Mouse (Mus musculus) neural tube, embryonic 14.5 days (tissue): ENCODE measurements at regions not wholly inside any gene's neighbourhood (a gene's known extent, or its start where the extent isn't known, plus 50 kb on each side); places are given as distances from the start of the nearest gene placed in this dataset.

ENCODE experiments used
- ATAC-seq: fragments of 200-750 bp; cut with Nextera tagmentation; 2 replicates; pipeline ENCODE4 v1.8.0; 2017; ENCODE audit warnings: low read depth, mild to moderate bottlenecking, moderate TSS enrichment, moderate library complexity
- H3K27ac ChIP-seq: fragments of 300-500 bp; sonication (generic); 2 replicates; pipeline ENCODE4 v1.5.1; 2014; ENCODE audit warnings: low read depth, mild to moderate bottlenecking, control low read depth, low read length, moderate library complexity, mixed read lengths
- H3K27me3 ChIP-seq: fragments of 300-500 bp; sonication (generic); 2 replicates; pipeline ENCODE4 v1.6.1; 2014; ENCODE audit warnings: low read length; ENCODE audit not compliant: control insufficient read depth, insufficient read depth
- H3K36me3 ChIP-seq: fragments of 300-500 bp; sonication (generic); 2 replicates; pipeline ENCODE4 v1.6.1; 2014; ENCODE audit warnings: low read length, mixed read lengths; ENCODE audit not compliant: control insufficient read depth, insufficient read depth
- H3K4me1 ChIP-seq: fragments of 300-500 bp; sonication (generic); 2 replicates; pipeline ENCODE4 v1.6.1; 2014; ENCODE audit warnings: low read length; ENCODE audit not compliant: control insufficient read depth, insufficient read depth
- H3K4me2 ChIP-seq: fragments of 300-500 bp; sonication (generic); 2 replicates; pipeline ENCODE4 v1.6.1; 2014; ENCODE audit warnings: mild to moderate bottlenecking, low read depth, low read length, control low read depth
- H3K4me3 ChIP-seq: fragments of 300-500 bp; sonication (generic); 2 replicates; pipeline ENCODE4 v1.5.1; 2014; ENCODE audit warnings: low read depth, low read length, control low read depth, mixed read lengths
- H3K9ac ChIP-seq: fragments of 300-500 bp; sonication (generic); replicated peaks from 2 replicates; pipeline ENCODE4 v1.6.1; 2014; ENCODE audit warnings: low read depth, mild to moderate bottlenecking, control low read depth, low read length, mixed read lengths
- H3K9me3 ChIP-seq: fragments of 300-500 bp; sonication (generic); 2 replicates; pipeline ENCODE4 v1.6.1; 2016; ENCODE audit warnings: low read length; ENCODE audit not compliant: control insufficient read depth
- WGBS: fragments of 180-500 bp; shearing (Covaris S2); extraction: QIAGEN DNeasy Blood & Tissue Kit; methylation state at CpG from one replicate; pipeline ENCODE4 v1.1.7; 2014; 5-methylcytosine and 5-hydroxymethylcytosine counted together

GRCm38 (mm10) chr14:14639102-14640015, 62.7 kb upstream of the Slc4a7 start:
- Histone ChIP-seq H3K36me3 (no peaks in the 10 kb centered on the region), H3K27ac (no peak overlapping the region), H3K4me1 (no peaks in the 10 kb centered on the region), H3K9me3 (no peaks in the 10 kb centered on the region), H3K4me3 (no peak overlapping the region), H3K4me2 (no peak overlapping the region), H3K9ac (no peak overlapping the region), H3K27me3 (no peaks in the 10 kb centered on the region; the same call in 1 of the 2 replicates)
- ATAC-seq: no peak
- 81% methylated on average over 7 of the region's 7 CpGs for WGBS

GRCm38 (mm10) chr14:14640023-14640441, 62.0 kb upstream of the Slc4a7 start:
- H3K4me3 ChIP-seq: no peak overlapping the region
- no peak for ATAC-seq

GRCm38 (mm10) chr14:14640557-14640956, 61.5 kb upstream of the Slc4a7 start:
- Histone ChIP-seq H3K27ac (no peak overlapping the region), H3K4me1 (no peaks in the 10 kb centered on the region), H3K4me3 (no peak overlapping the region), H3K36me3 (no peaks in the 10 kb centered on the region), H3K27me3 (no peaks in the 10 kb centered on the region), H3K9ac (no peak overlapping the region), H3K9me3 (no peaks in the 10 kb centered on the region), H3K4me2 (no peak overlapping the region)
- no peak for ATAC-seq

More at GRCm38 (mm10) chr14:14640023-14640441, 62.0 kb upstream of the Slc4a7 start:
- Histone ChIP-seq H3K36me3 (no peaks in the 10 kb centered on the region), H3K4me1 (no peaks in the 10 kb centered on the region), H3K27me3 (no peaks in the 10 kb centered on the region), H3K9ac (no peak overlapping the region), H3K9me3 (no peaks in the 10 kb centered on the region), H3K4me2 (no peak overlapping the region), H3K27ac (no peak overlapping the region)
- 52% methylated on average over 3 of the region's 3 CpGs for WGBS

GRCm38 (mm10) chr14:14643533-14643932, 58.5 kb upstream of the Slc4a7 start:
- no peak for ATAC-seq
- 93% methylated on average over 3 of the region's 3 CpGs for WGBS
- H3K4me2 ChIP-seq: no peak overlapping the region

GRCm38 (mm10) chr14:14645084-14645483, 57.0 kb upstream of the Slc4a7 start:
- no peak overlapping the region for H3K4me2 ChIP-seq

More at GRCm38 (mm10) chr14:14643533-14643932, 58.5 kb upstream of the Slc4a7 start:
- Histone ChIP-seq H3K27ac (no peak overlapping the region), H3K9ac (no peak overlapping the region), H3K27me3 (no peaks in the 10 kb centered on the region), H3K4me3 (no peak overlapping the region), H3K36me3 (no peaks in the 10 kb centered on the region), H3K4me1 (no peaks in the 10 kb centered on the region), H3K9me3 (no peaks in the 10 kb centered on the region)

More at GRCm38 (mm10) chr14:14645084-14645483, 57.0 kb upstream of the Slc4a7 start:
- Histone ChIP-seq H3K36me3 (no peaks in the 10 kb centered on the region), H3K4me1 (no peaks in the 10 kb centered on the region), H3K4me3 (no peak overlapping the region), H3K27me3 (no peaks in the 10 kb centered on the region), H3K9ac (no peak overlapping the region), H3K9me3 (no peaks in the 10 kb centered on the region), H3K27ac (no peak overlapping the region)
- 78% methylated on average over 3 of the region's 3 CpGs for WGBS
- ATAC-seq: no peak
